Mouse (Mus musculus): ENCODE data around the gene Tns4.

Gene Tns4

GRCm38 (mm10) chr11:99096417-99096816 is 7.3 kb upstream of the Tns4 start:
- in situ Hi-C loops (cut with MboI, MseI): loop anchor here in 1 of 2 experiments (5.0 kb wide), 1 partner anchor 49 kb away; no protein-coding TSS in a partner anchor

- in situ Hi-C loops (cut with MboI, MseI): loop anchor here in 1 of 2 experiments (5.0 kb wide), 1 partner anchor 48 kb away; no protein-coding TSS in a partner anchor
Observed at GRCm38 (mm10) chr11:99095759-99096158, 6.7 kb upstream of the Tns4 start.

GRCm38 (mm10) chr11:99094911-99095676 is 6.0 kb upstream of the Tns4 start:
- in situ Hi-C loops (cut with MboI, MseI): loop anchor here in 1 of 2 experiments (5.0 kb wide), 1 partner anchor 48 kb away; no protein-coding TSS in a partner anchor

- in situ Hi-C loops (cut with MboI, MseI): no loop called here
Observed at GRCm38 (mm10) chr11:99093740-99094139, 4.6 kb upstream of the Tns4 start.

GRCm38 (mm10) chr11:99091666-99092065 is 2.6 kb upstream of the Tns4 start:
- in situ Hi-C loops (cut with MboI, MseI): no loop called here

- in situ Hi-C loops (cut with MboI, MseI): no loop called here
Observed at GRCm38 (mm10) chr11:99090391-99090790, 1.3 kb upstream of the Tns4 start.

- in situ Hi-C loops (cut with MboI, MseI): no loop called here
Observed at GRCm38 (mm10) chr11:99088486-99088885, 620 bp downstream of the Tns4 start.

GRCm38 (mm10) chr11:99084366-99084765 is 4.7 kb downstream of the Tns4 start:
- in situ Hi-C loops (cut with MboI, MseI): no loop called here

- in situ Hi-C loops (cut with MboI, MseI): no loop called here
Observed at GRCm38 (mm10) chr11:99083516-99083915, 5.6 kb downstream of the Tns4 start.

GRCm38 (mm10) chr11:99082098-99082497 is 7.0 kb downstream of the Tns4 start:
- in situ Hi-C loops (cut with MboI, MseI): no loop called here

GRCm38 (mm10) chr11:99081566-99081965 is 7.5 kb downstream of the Tns4 start:
- in situ Hi-C loops (cut with MboI, MseI): no loop called here

- in situ Hi-C loops (cut with MboI, MseI): no loop called here
Observed at GRCm38 (mm10) chr11:99080902-99081543, 8.1 kb downstream of the Tns4 start.

GRCm38 (mm10) chr11:99077869-99078268 is 11.2 kb downstream of the Tns4 start:
- in situ Hi-C loops (cut with MboI, MseI): no loop called here

GRCm38 (mm10) chr11:99076744-99077319 is 12.3 kb downstream of the Tns4 start:
- in situ Hi-C loops (cut with MboI, MseI): no loop called here

GRCm38 (mm10) chr11:99073781-99074180 is 15.3 kb downstream of the Tns4 start:
- in situ Hi-C loops (cut with MboI, MseI): no loop called here

GRCm38 (mm10) chr11:99071866-99072265 is 17.2 kb downstream of the Tns4 start:
- in situ Hi-C loops (cut with MboI, MseI): no loop called here

- in situ Hi-C loops (cut with MboI, MseI): no loop called here
Observed at GRCm38 (mm10) chr11:99068455-99068854, 20.7 kb downstream of the Tns4 start.

GRCm38 (mm10) chr11:99067591-99067990 is 21.5 kb downstream of the Tns4 start:
- in situ Hi-C loops (cut with MboI, MseI): no loop called here

- in situ Hi-C loops (cut with MboI, MseI): no loop called here
Observed at GRCm38 (mm10) chr11:99065979-99066378, 23.1 kb downstream of the Tns4 start.

- in situ Hi-C loops (cut with MboI, MseI): no loop called here
Observed at GRCm38 (mm10) chr11:99065353-99065752, 23.8 kb downstream of the Tns4 start.

- in situ Hi-C loops (cut with MboI, MseI): no loop called here
Observed at GRCm38 (mm10) chr11:99063406-99064131, 25.5 kb downstream of the Tns4 start.

GRCm38 (mm10) chr11:99062661-99063060 is 26.4 kb downstream of the Tns4 start:
- in situ Hi-C loops (cut with MboI, MseI): no loop called here
